Mouse (Mus musculus) c-Kit-negative CD71-positive TER-119-positive erythroid progenitor cells, embryonic 14.5 days (primary cell): Measurements from ENCODE around the gene Lrrc23.
"Not testable (repeated sequence)": the region's sequence is repeated elsewhere in the genome, so short reads cannot be mapped to it uniquely, and the experiment has no call there.

ENCODE experiments used
- DNase-seq: peaks from one replicate; pipeline ENCODE4 v3.0.0-alpha.2; 2013; ENCODE audit warnings: low read depth, low spot score

Gene Lrrc23

GRCm38 (mm10) chr6:124779222-124779983 lies at the start of gene Lrrc23:
Gene Lrrc23, minus strand, starts transcription at chr6:124779727.
- DNase-seq = no peak

GRCm38 (mm10) chr6:124828101-124828592 lies 48.6 kb upstream of the Lrrc23 start:
- DNase-seq = no peak

DNA sequence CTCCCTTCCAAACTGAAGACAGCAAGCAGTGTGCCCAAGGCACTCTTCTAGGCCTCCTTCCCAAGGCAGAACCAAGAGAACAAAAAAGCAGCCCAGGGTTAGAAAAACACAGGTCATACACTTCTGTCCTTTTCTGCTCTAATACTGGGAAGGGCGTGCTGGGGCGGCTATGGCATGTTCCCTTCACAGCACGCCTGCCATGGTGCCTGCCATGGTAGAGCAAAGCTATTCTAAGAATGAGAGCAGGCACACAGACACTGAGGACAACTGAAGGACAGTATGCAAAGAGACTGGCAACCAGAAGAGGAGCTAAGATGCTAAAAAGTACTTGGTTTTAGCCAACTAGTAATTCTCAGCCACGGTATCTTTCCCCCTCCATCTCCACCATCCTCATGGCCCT lies 42.5 kb upstream of the Lrrc23 start:
- DNase-seq = no peak

GRCm38 (mm10) chr6:124820891-124821290 lies 41.4 kb upstream of the Lrrc23 start:
- no peak for DNase-seq

DNA sequence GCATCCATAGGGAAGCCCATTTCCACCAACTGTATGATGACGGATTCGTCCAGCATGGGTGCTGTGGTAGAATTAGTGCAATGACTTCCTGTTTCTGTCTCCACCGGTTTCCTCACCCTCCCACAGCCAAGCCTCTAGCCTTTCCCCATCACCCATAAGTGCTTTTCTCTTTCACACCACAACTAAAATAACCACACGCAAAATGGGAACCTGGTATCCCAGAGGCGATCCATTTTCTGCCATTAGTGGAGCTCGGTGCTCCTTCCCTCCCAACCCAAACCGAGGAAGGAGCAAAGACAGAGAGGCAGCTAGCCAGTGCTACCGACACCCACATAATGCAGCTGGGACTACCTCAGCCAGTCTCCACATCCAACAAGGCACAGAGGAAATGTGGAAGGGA lies 38.4 kb upstream of the Lrrc23 start:
- no peak for DNase-seq

DNA sequence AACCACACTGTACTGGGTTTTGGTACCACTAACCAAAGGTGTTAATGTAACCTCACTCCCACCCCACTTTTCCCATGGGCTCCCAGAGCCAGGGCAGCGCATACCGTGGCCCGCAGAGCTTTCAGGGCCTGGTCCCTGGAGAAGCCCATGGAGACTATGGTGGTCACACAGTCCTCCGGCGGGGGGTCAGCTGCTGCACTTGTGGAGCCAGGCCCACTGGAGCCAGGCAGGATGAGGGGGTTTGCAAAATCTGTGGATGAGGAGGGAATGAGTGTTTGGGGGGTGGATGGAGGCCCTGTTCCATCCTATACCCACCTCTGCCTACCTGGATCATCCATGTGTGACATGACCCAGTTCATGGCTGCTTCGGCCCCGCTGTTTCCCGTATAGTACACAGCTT lies 38.0 kb upstream of the Lrrc23 start:
- no peak for DNase-seq

DNA sequence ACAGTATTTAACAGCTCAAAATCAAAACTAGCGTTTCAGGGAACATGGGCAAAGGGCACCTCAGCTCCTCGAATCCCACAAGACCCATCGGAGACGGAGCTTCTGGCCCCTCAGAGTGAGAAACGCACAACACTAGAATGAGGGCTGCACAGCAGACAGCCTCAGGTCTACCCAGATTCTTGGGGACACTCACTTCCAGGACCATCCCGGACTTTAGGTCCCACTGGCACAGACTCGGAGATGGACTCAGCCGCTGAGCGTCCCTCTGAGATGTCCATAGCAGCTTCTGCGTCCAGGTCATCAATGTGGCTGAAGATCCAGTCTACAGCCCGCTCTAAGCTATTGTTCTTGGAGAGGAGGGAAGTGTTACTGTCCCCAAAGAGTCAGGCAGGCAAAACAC lies 37.6 kb upstream of the Lrrc23 start:
- DNase-seq = no peak

DNA sequence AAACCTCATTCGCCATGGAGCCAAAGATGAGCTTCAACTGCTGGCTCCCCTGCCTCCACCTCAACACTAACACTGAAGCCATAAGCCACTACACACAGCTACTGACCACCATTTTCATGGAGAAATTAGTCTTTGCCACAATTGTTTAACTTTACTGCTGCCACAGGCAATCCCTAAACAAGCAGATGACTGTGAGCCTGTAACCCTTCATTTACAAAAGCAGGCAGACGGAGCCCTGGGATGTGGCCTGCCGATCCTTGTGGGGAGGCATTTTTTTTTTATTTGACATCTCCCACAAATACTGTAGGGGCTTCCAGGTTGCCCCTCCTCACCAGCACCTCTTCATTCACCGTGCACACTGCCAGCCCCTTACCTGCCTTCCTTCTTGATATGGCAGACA lies 37.1 kb upstream of the Lrrc23 start:
- DNase-seq = no peak

GRCm38 (mm10) chr6:124814858-124815774 lies 35.6 kb upstream of the Lrrc23 start:
- DNase-seq = no peak

GRCm38 (mm10) chr6:124814448-124814847 lies 34.9 kb upstream of the Lrrc23 start:
- no peak for DNase-seq

- peak; percentile 66 for DNase-seq
Measured at GRCm38 (mm10) chr6:124813933-124814332, 34.4 kb upstream of the Lrrc23 start, which contains the start of gene Tpi1. Gene Tpi1, minus strand, starts transcription at chr6:124814296.

DNA sequence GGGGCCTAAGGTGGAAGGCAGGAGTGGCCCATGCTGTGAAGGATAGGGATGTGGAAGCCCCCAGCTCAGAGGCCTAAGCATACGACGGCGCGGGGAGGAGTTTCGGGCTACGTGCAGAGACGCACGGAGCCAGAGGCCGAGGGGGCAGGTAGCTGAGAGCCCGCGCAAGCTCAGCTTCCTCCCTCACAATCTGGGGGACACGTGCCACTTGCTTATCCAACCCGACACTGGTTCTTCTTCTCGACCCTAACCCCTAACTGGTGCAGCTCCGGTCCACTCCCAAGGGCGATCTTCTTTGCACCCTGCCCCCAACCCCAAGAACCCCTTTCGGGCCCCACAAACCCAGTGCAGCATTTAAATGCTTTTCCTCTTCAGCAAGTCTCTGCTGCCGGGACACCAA lies 34.0 kb upstream of the Lrrc23 start:
- no peak for DNase-seq

GRCm38 (mm10) chr6:124812848-124813247 lies 33.3 kb upstream of the Lrrc23 start:
- DNase-seq = no peak

- DNase-seq = no peak
Measured at GRCm38 (mm10) chr6:124811701-124812560, 32.4 kb upstream of the Lrrc23 start.

- no peak for DNase-seq
Measured at GRCm38 (mm10) chr6:124811403-124811665, 31.8 kb upstream of the Lrrc23 start.

GRCm38 (mm10) chr6:124810566-124811402 lies 31.3 kb upstream of the Lrrc23 start:
- DNase-seq = not testable (repeated sequence)

- no peak for DNase-seq
Measured at GRCm38 (mm10) chr6:124809775-124810538, 30.4 kb upstream of the Lrrc23 start.

GRCm38 (mm10) chr6:124809052-124809774 lies 29.7 kb upstream of the Lrrc23 start:
- DNase-seq = peak; percentile 58

- no peak for DNase-seq
Measured at GRCm38 (mm10) chr6:124808358-124809012, 29.0 kb upstream of the Lrrc23 start, which contains the start of gene Spsb2. Gene Spsb2, plus strand, starts transcription at chr6:124808661.
